ENCODE assay signal across 16 mouse cellular contexts in the genomic region with DNA sequence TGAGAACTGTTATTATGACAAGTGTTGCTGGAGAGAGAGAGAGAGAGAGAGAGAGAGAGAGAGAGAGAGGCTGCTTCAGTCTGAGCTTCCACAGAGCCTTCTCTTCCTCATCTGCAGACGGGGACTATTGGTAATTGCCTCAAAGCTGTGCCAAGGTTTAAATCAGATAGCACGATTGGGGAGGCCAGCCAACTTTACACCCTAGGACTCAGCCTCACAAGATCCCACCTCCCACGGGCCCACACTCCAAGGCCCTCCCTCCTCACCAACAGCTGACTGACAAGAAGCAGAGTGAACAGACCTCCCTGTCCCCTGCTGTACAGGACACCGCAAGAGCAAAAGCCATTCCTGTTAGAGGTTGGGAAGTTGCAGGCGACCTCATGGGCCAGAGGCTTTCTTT. TPM values are rescaled to one million over a fixed set of nuclear protein-coding genes. Genes with fewer than 3 reads are reported as not detected.
DNase-seq lines count a peak whose midpoint lies in the region; ATAC-seq and TF ChIP-seq lines count a peak whose summit lies in the region.
"Had no signal": no experiment of that assay in that cellular context is flagged by ENCODE, and none has a peak within 500 bp of the region (broad histone marks: within the 10 kb centered on the region; RNA-seq: fewer than 3 reads in every experiment).

No protein-coding gene starts in this region.

- H3K9ac ChIP-seq in forebrain, postnatal 0 days: no peak overlapping the region
- H3K9ac ChIP-seq in forebrain, embryonic 12.5 days: no peak overlapping the region
- no peak overlapping the region for H3K9ac ChIP-seq in liver, embryonic 12.5 days
- H3K9ac ChIP-seq: embryonic facial prominence, embryonic 13.5 days; hindbrain, embryonic 13.5 days; liver, embryonic 14.5 days; midbrain, embryonic 15.5 days had no signal

- H3K36me3 ChIP-seq in forebrain, postnatal 0 days (ENCODE audit: insufficient read depth): no peaks in the 10 kb centered on the region
- no peaks in the 10 kb centered on the region for H3K36me3 ChIP-seq in forebrain, embryonic 12.5 days (replicated peaks)
- H3K36me3 ChIP-seq in liver, embryonic 12.5 days: no peaks in the 10 kb centered on the region
- H3K36me3 ChIP-seq: embryonic facial prominence, embryonic 13.5 days; hindbrain, embryonic 13.5 days; midbrain, embryonic 15.5 days had no signal

- H3K4me3 ChIP-seq in forebrain, postnatal 0 days (ENCODE audit: low read depth, low read length): no peak overlapping the region
- no peak overlapping the region for H3K4me3 ChIP-seq in forebrain, embryonic 12.5 days (replicated peaks)
- H3K4me3 ChIP-seq in liver, embryonic 12.5 days: no peak overlapping the region
- H3K4me3 ChIP-seq: embryonic facial prominence, embryonic 13.5 days; hindbrain, embryonic 13.5 days; midbrain, embryonic 15.5 days had no signal

- H3K9me3 ChIP-seq in forebrain, postnatal 0 days (ENCODE audit: low read length): no peaks in the 10 kb centered on the region
- no peaks in the 10 kb centered on the region for H3K9me3 ChIP-seq in forebrain, embryonic 12.5 days
- H3K9me3 ChIP-seq in liver, embryonic 12.5 days (replicated peaks): no peaks in the 10 kb centered on the region
- H3K9me3 ChIP-seq: embryonic facial prominence, embryonic 13.5 days; hindbrain, embryonic 13.5 days; midbrain, embryonic 15.5 days had no signal

- no peak for TF ChIP-seq CTCF in forebrain, postnatal 0 days (IDR thresholded peaks at IDR 0.05; ENCODE audit: low read depth)

- DNase-seq in forebrain, postnatal 0 days: no peak
- peak; percentile 32 for DNase-seq in left cerebral cortex, postnatal 4 days
- DNase-seq in left cerebral cortex, adult 9 months (ENCODE audit: low spot score in 2 of 2): no peak
- peak; percentile 6 for DNase-seq in urinary bladder, postnatal 14 days (ENCODE audit: low spot score)
- DNase-seq in urinary bladder, postnatal 4 days (ENCODE audit: low spot score in 2 of 2): no peak
- DNase-seq in spleen, postnatal 14 days (ENCODE audit: low spot score in 2 of 2): no peak
- DNase-seq: cerebellum, adult 18-20 months; gastrocnemius, postnatal 36 days; kidney, adult 18-20 months; thymus, postnatal 36 days had no signal

- intact Hi-C loops in left cerebral cortex, postnatal 4 days (cut with DNase I): no loop called here

- peak; percentile 43; the same call in 1 of the 2 replicates for ATAC-seq in forebrain, postnatal 0 days
- ATAC-seq in forebrain, embryonic 12.5 days (ENCODE audit: low FRiP score): no peak
- no peak for ATAC-seq in liver, embryonic 12.5 days
- ATAC-seq: midbrain, embryonic 15.5 days had no signal

- H3K4me2 ChIP-seq in forebrain, postnatal 0 days (ENCODE audit: low read depth): no peak overlapping the region
- no peak overlapping the region for H3K4me2 ChIP-seq in forebrain, embryonic 12.5 days
- H3K4me2 ChIP-seq in liver, embryonic 12.5 days: no peak overlapping the region
- H3K4me2 ChIP-seq: embryonic facial prominence, embryonic 13.5 days; hindbrain, embryonic 13.5 days; midbrain, embryonic 15.5 days had no signal

- 40% methylated on average over 5 of the region's 5 CpGs for WGBS in forebrain, postnatal 0 days
- 65% methylated on average over 5 of the region's 5 CpGs for WGBS in forebrain, embryonic 12.5 days
- WGBS in liver, embryonic 12.5 days (ENCODE audit: insufficient replicate concordance): 39% methylated on average over 5 of the region's 5 CpGs

- no peaks in the 10 kb centered on the region for H3K27me3 ChIP-seq in forebrain, postnatal 0 days (ENCODE audit: insufficient read depth, low read length)
- H3K27me3 ChIP-seq in forebrain, embryonic 12.5 days: no peaks in the 10 kb centered on the region
- H3K27me3 ChIP-seq in liver, embryonic 12.5 days (replicated peaks): no peaks in the 10 kb centered on the region
- H3K27me3 ChIP-seq: embryonic facial prominence, embryonic 13.5 days; hindbrain, embryonic 13.5 days; midbrain, embryonic 15.5 days had no signal

- H3K27ac ChIP-seq in forebrain, postnatal 0 days (ENCODE audit: low read depth, low read length): no peak overlapping the region
- no peak overlapping the region for H3K27ac ChIP-seq in forebrain, embryonic 12.5 days
- H3K27ac ChIP-seq in liver, embryonic 12.5 days: no peak overlapping the region
- H3K27ac ChIP-seq: embryonic facial prominence, embryonic 13.5 days; hindbrain, embryonic 13.5 days; liver, embryonic 14.5 days; midbrain, embryonic 15.5 days had no signal

- H3K4me1 ChIP-seq in forebrain, postnatal 0 days (ENCODE audit: insufficient read depth): no peaks in the 10 kb centered on the region
- 0 out of 2 replicates have a peak, but pooled peaks cover 3% of the 10 kb centered on the region for H3K4me1 ChIP-seq in forebrain, embryonic 12.5 days
- peaks cover 4% of the 10 kb centered on the region; the same call in 1 of the 2 replicates for H3K4me1 ChIP-seq in liver, embryonic 12.5 days
- H3K4me1 ChIP-seq: embryonic facial prominence, embryonic 13.5 days; hindbrain, embryonic 13.5 days; midbrain, embryonic 15.5 days had no signal

RNA-seq across cellular contexts. Expression of a gene that starts 6.6 kb away (rescaled TPM):
- total RNA-seq in forebrain, postnatal 0 days (2014; rRNA removed): 10.9 and 18.1 TPM in 2 replicates
- 8.1 and 8.4 TPM in 2 replicates for polyA plus RNA-seq in forebrain, postnatal 0 days (2015; fragmentation: Nextera tagmentation; extraction: Ambion mirVana)
- 10.0 and 10.9 TPM in 2 replicates for polyA plus RNA-seq in forebrain, embryonic 12.5 days (2016; fragmentation: Nextera tagmentation; extraction: Ambion mirVana)
- 10 to 100 TPM; 21.8 to 24.4 TPM for total RNA-seq in left cerebral cortex, postnatal 4 days (2021)
- polyA plus RNA-seq in liver, embryonic 12.5 days (2016; fragmentation: Nextera tagmentation; extraction: Ambion mirVana): 9.4 and 9.9 TPM in 2 replicates

Comparison
In these comparisons a context has a peak if more than half of its experiments do, and no peak if none do; other contexts are left out.
1. DNase-seq: peak in left cerebral cortex, postnatal 4 days (single experiment) and urinary bladder, postnatal 14 days (single experiment); none in forebrain, postnatal 0 days (single experiment), left cerebral cortex, adult 9 months (0 of 2), urinary bladder, postnatal 4 days (0 of 2) and spleen, postnatal 14 days (0 of 2).